Comparison of ENCODE assay signal across 14 mouse cellular contexts in the genomic region with DNA sequence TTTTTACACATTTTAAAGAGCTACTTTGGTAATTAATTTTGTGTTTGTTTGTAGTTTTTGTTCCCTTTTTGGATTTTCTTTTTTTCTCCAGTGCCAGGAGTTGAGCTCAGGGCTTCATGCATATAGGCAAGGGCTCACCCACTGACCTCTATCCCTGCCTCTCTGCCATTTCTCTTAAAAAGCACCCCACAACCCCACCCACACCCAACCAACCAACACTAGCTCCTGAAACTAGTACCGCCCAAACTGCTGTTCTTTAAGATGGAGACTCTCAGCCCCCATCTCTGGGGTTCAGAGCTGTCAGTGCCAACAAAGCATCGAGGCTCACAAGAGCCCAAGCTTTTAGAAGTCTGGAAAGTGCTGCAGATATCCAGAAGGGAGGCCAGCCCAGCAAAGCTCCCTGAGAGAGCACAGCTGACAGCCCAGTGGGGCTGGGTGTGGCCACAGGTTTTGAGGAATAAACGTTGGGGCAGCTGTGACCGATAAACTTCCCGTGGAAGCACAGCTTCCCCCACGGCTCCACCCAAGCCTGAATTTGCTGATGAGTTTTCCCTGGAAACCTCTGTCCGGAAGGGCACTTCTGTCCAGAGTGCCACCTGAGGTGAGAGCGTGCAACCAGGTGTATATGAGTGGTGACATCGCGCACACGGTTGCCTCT. TPM values are rescaled to one million over a fixed set of nuclear protein-coding genes. Genes with fewer than 3 reads are reported as not detected.
DNase-seq lines count a peak whose midpoint lies in the region; ATAC-seq and TF ChIP-seq lines count a peak whose summit lies in the region.
"Had no signal": no experiment of that assay in that cellular context is flagged by ENCODE, and none has a peak within 500 bp of the region (broad histone marks: within the 10 kb centered on the region; RNA-seq: fewer than 3 reads in every experiment).

No protein-coding gene starts in this region.

- DNase-seq in spleen, postnatal 4 days (ENCODE audit: low spot score in 2 of 2): peak; percentile 23 to 68
- DNase-seq in spleen, adult 18-20 months: no peak
- DNase-seq in liver, embryonic 14.5 days (ENCODE audit: low read depth in 3 of 3, low spot score in 3 of 3): peak in 1 of 3 experiments; percentile 44
- no peak for DNase-seq in cerebellum, postnatal 36 days
- DNase-seq: gastrocnemius, postnatal 14 days; layer of hippocampus, postnatal 36 days; right cerebral cortex, adult 18-20 months had no signal

- no peaks in the 10 kb centered on the region for H3K27me3 ChIP-seq in liver, embryonic 14.5 days (ENCODE audit: control insufficient read depth, insufficient read depth, low read length)
- H3K27me3 ChIP-seq in stomach, embryonic 15.5 days (replicated peaks): no peaks in the 10 kb centered on the region
- H3K27me3 ChIP-seq in midbrain, embryonic 16.5 days (ENCODE audit: control insufficient read depth, insufficient read depth, low read depth, low read length): no peaks in the 10 kb centered on the region
- no peaks in the 10 kb centered on the region for H3K27me3 ChIP-seq in kidney, embryonic 14.5 days (ENCODE audit: control insufficient read depth, insufficient read depth, low read length)

- TF ChIP-seq CTCF in liver, embryonic 14.5 days (IDR thresholded peaks at IDR 0.05; ENCODE audit: low read depth): no peak

- H3K36me3 ChIP-seq in liver, embryonic 14.5 days (replicated peaks; ENCODE audit: control insufficient read depth, insufficient read depth, low read depth): no peaks in the 10 kb centered on the region
- H3K36me3 ChIP-seq in stomach, embryonic 15.5 days: no peaks in the 10 kb centered on the region
- no peaks in the 10 kb centered on the region for H3K36me3 ChIP-seq in midbrain, embryonic 16.5 days (ENCODE audit: control insufficient read depth, insufficient read depth, low read length)
- no peaks in the 10 kb centered on the region for H3K36me3 ChIP-seq in kidney, embryonic 14.5 days (ENCODE audit: control insufficient read depth, insufficient read depth, low read length)
- H3K36me3 ChIP-seq: limb, embryonic 10.5 days had no signal

- H3K9me3 ChIP-seq in liver, embryonic 14.5 days (ENCODE audit: control insufficient read depth, low read length): no peaks in the 10 kb centered on the region
- H3K9me3 ChIP-seq in stomach, embryonic 15.5 days: no peaks in the 10 kb centered on the region
- H3K9me3 ChIP-seq in midbrain, embryonic 16.5 days (replicated peaks; ENCODE audit: control insufficient read depth, low read length, poor library complexity, severe bottlenecking): no peaks in the 10 kb centered on the region
- H3K9me3 ChIP-seq in kidney, embryonic 14.5 days (ENCODE audit: control insufficient read depth, low read length): no peaks in the 10 kb centered on the region
- H3K9me3 ChIP-seq: limb, embryonic 10.5 days had no signal

- H3K27ac ChIP-seq in liver, embryonic 14.5 days: no peak overlapping the region; the same call in none of the 2 replicates
- no peak overlapping the region for H3K27ac ChIP-seq in stomach, embryonic 15.5 days
- no peak overlapping the region for H3K27ac ChIP-seq in midbrain, embryonic 16.5 days (ENCODE audit: low read length)
- no peak overlapping the region for H3K27ac ChIP-seq in kidney, embryonic 14.5 days (ENCODE audit: low read depth, low read length)

- no peak overlapping the region for H3K4me3 ChIP-seq in liver, embryonic 14.5 days (ENCODE audit: insufficient read depth in 1 of 2, low read depth in 2 of 2, low read length in 2 of 2)
- H3K4me3 ChIP-seq in stomach, embryonic 15.5 days (replicated peaks): no peak overlapping the region
- H3K4me3 ChIP-seq in midbrain, embryonic 16.5 days (ENCODE audit: low read depth, low read length): no peak overlapping the region
- H3K4me3 ChIP-seq in kidney, embryonic 14.5 days (ENCODE audit: low read length): no peak overlapping the region
- H3K4me3 ChIP-seq: limb, embryonic 10.5 days had no signal

- H3K4me1 ChIP-seq in liver, embryonic 14.5 days (replicated peaks; ENCODE audit: control insufficient read depth in 2 of 2, insufficient read depth in 2 of 2, low read length in 1 of 2): peaks cover 30 to 40% of the 10 kb centered on the region in 2 experiments
- no peaks in the 10 kb centered on the region for H3K4me1 ChIP-seq in stomach, embryonic 15.5 days
- H3K4me1 ChIP-seq in midbrain, embryonic 16.5 days (ENCODE audit: control insufficient read depth, insufficient read depth, low read length): peaks cover 2% of the 10 kb centered on the region; the same call in 1 of the 2 replicates
- H3K4me1 ChIP-seq in kidney, embryonic 14.5 days (ENCODE audit: control insufficient read depth, insufficient read depth, low read length): no peaks in the 10 kb centered on the region

- ATAC-seq in inflammation-experienced regulatory T-cells, adult 6 months: peak; percentile 17
- peak; percentile 76 for ATAC-seq in liver, embryonic 14.5 days (ENCODE audit: insufficient read depth)
- ATAC-seq in stomach, embryonic 15.5 days (ENCODE audit: insufficient read depth, low FRiP score, low read depth): peak; percentile 48; the same call in 1 of the 2 replicates
- ATAC-seq in midbrain, embryonic 16.5 days: no peak
- ATAC-seq in kidney, embryonic 14.5 days (ENCODE audit: low FRiP score, low TSS enrichment): no peak

- TF ChIP-seq EP300 in liver, embryonic 14.5 days (IDR thresholded peaks at IDR 0.05; ENCODE audit: low read depth): no peak

- WGBS in liver, embryonic 14.5 days (ENCODE audit: insufficient replicate concordance): 33% methylated on average over 11 of the region's 11 CpGs
- WGBS in stomach, embryonic 15.5 days: 63% methylated on average over 11 of the region's 11 CpGs
- 83% methylated on average over 11 of the region's 11 CpGs for WGBS in midbrain, embryonic 16.5 days
- 82% methylated on average over 11 of the region's 11 CpGs for WGBS in kidney, embryonic 14.5 days

- H3K4me2 ChIP-seq in liver, embryonic 14.5 days (ENCODE audit: low read depth): peak overlapping the region; percentile 51
- no peak overlapping the region for H3K4me2 ChIP-seq in stomach, embryonic 15.5 days
- no peak overlapping the region for H3K4me2 ChIP-seq in midbrain, embryonic 16.5 days (ENCODE audit: low read length)
- no peak overlapping the region for H3K4me2 ChIP-seq in kidney, embryonic 14.5 days (replicated peaks; ENCODE audit: low read depth, low read length)
- H3K4me2 ChIP-seq: heart, embryonic 11.5 days; lung, embryonic 14.5 days had no signal

- no peak overlapping the region for H3K9ac ChIP-seq in liver, embryonic 14.5 days (replicated peaks)
- no peak overlapping the region for H3K9ac ChIP-seq in stomach, embryonic 15.5 days
- H3K9ac ChIP-seq in midbrain, embryonic 16.5 days (ENCODE audit: low read depth, low read length): no peak overlapping the region
- H3K9ac ChIP-seq in kidney, embryonic 14.5 days (ENCODE audit: low read depth, low read length): no peak overlapping the region
- H3K9ac ChIP-seq: lung, embryonic 14.5 days had no signal

RNA-seq across cellular contexts. Expression of a gene that starts 58.8 kb away (rescaled TPM):
- 10 to 100 TPM; 12.7 to 20.0 (median 13.9) TPM for polyA plus RNA-seq in inflammation-experienced regulatory T-cells, adult 6 months (2017; shearing (Covaris generic))
- polyA plus RNA-seq in liver, embryonic 14.5 days (2012; rRNA removed): 6.1 and 10.8 TPM in 2 replicates
- polyA plus RNA-seq in liver, embryonic 14.5 days (2014; fragmentation: Nextera tagmentation; extraction: Ambion mirVana): 11.8 TPM in 2 replicates
- 20.3 and 20.9 TPM in 2 replicates for polyA plus RNA-seq in stomach, embryonic 15.5 days (2015; fragmentation: Nextera tagmentation; extraction: Ambion mirVana)
- polyA plus RNA-seq in midbrain, embryonic 16.5 days (2015; fragmentation: Nextera tagmentation; extraction: Ambion mirVana): 3.0 and 3.5 TPM in 2 replicates
- 6.6 and 11.2 TPM in 2 replicates for polyA plus RNA-seq in kidney, embryonic 14.5 days (2014; fragmentation: Nextera tagmentation; extraction: Ambion mirVana)

Comparison
In these comparisons a context has a peak if more than half of its experiments do, and no peak if none do; other contexts are left out.
1. DNase-seq: peak in spleen, postnatal 4 days (2 of 2); none in spleen, adult 18-20 months (0 of 2) and cerebellum, postnatal 36 days (0 of 2).
2. ATAC-seq: peak in inflammation-experienced regulatory T-cells, adult 6 months (single experiment), liver, embryonic 14.5 days (single experiment) and stomach, embryonic 15.5 days (single experiment); none in midbrain, embryonic 16.5 days (single experiment) and kidney, embryonic 14.5 days (single experiment).